Mouse (Mus musculus): ENCODE results near the gene Fgf8. TPM values are rescaled to one million over a fixed set of nuclear protein-coding genes. Genes with fewer than 3 reads are reported as not detected.

Fgf8 gene
- polyA plus RNA-seq, 1 experiment from 2014 or later = 0.73 TPM

- Histone ChIP-seq H3K27ac (ENCODE audit: low read depth, low read length) (no peak overlapping the region), H3K9ac (ENCODE audit: low read depth, low read length) (no peak overlapping the region), H3K27me3 (ENCODE audit: control insufficient read depth, insufficient read depth, low read length) (peaks cover 55% of the 10 kb centered on the region), H3K4me3 (ENCODE audit: low read depth, low read length) (peak overlapping the region; percentile 27), H3K9me3 (replicated peaks; ENCODE audit: control insufficient read depth, low read length) (no peaks in the 10 kb centered on the region), H3K4me1 (ENCODE audit: control insufficient read depth, insufficient read depth, low read length) (peaks cover 31% of the 10 kb centered on the region), H3K36me3 (ENCODE audit: control insufficient read depth, insufficient read depth, low read length) (no peaks in the 10 kb centered on the region), H3K4me2 (peak overlapping the region; percentile 57)
- WGBS (ENCODE audit: insufficient replicate concordance) = under 1% methylated on average over 32 of the region's 32 CpGs
- no peak for ATAC-seq (replicated peaks; ENCODE audit: insufficient number of reproducible peaks, low FRiP score, low TSS enrichment)
Observed at GRCm38 (mm10) chr19:45745344-45746152, 2.8 kb upstream of the Fgf8 start.

GRCm38 (mm10) chr19:45743619-45744018 is 904 bp upstream of the Fgf8 start:
- Histone ChIP-seq H3K4me1 (ENCODE audit: control insufficient read depth, insufficient read depth, low read length) (peaks cover 30% of the 10 kb centered on the region), H3K27ac (ENCODE audit: low read depth, low read length) (no peak overlapping the region), H3K9me3 (replicated peaks; ENCODE audit: control insufficient read depth, low read length) (no peaks in the 10 kb centered on the region), H3K4me3 (ENCODE audit: low read depth, low read length) (no peak overlapping the region), H3K36me3 (ENCODE audit: control insufficient read depth, insufficient read depth, low read length) (no peaks in the 10 kb centered on the region), H3K4me2 (no peak overlapping the region; the same call in 1 of the 2 replicates), H3K9ac (ENCODE audit: low read depth, low read length) (no peak overlapping the region), H3K27me3 (ENCODE audit: control insufficient read depth, insufficient read depth, low read length) (peaks cover 72% of the 10 kb centered on the region)
- no peak for ATAC-seq (replicated peaks; ENCODE audit: insufficient number of reproducible peaks, low FRiP score, low TSS enrichment)
- WGBS (ENCODE audit: insufficient replicate concordance) = 16% methylated on average over 7 of the region's 7 CpGs

DNA sequence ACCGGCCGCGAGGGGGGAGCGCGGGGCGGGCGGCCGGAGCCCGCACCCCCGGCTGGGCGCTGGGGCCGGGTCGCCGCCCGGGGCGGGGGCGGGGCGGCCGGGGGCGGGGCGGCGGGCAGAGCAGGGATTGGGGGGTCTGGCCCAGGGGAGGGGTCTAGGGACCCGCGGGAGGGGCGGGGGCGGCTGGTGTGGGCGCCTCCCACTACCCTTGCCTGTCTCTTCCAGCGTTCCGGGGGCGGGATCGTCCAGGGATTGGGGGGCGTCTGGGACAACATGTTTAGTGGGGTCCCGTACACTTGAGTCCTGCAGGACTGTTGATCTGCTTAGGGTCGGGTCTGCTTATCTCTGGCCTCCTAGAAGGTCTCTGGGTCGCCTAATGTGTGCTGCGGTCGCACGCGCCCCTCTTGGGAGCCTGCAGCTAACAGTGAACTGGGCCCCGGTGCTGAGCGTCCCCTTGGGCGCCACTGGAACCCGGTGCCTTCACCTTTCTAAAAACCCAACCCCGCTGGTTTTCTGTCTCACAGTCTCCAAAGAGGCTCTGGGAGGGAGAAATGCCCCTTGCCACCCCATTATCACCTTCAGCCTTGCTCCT is 365 bp upstream of the Fgf8 start:
- Histone ChIP-seq H3K36me3 (ENCODE audit: control insufficient read depth, insufficient read depth, low read length) (no peaks in the 10 kb centered on the region), H3K4me2 (peak overlapping the region; percentile 97), H3K27ac (ENCODE audit: low read depth, low read length) (no peak overlapping the region), H3K27me3 (ENCODE audit: control insufficient read depth, insufficient read depth, low read length) (peaks cover 77% of the 10 kb centered on the region), H3K4me3 (ENCODE audit: low read depth, low read length) (peak overlapping the region; percentile 54), H3K4me1 (ENCODE audit: control insufficient read depth, insufficient read depth, low read length) (peaks cover 25% of the 10 kb centered on the region), H3K9ac (ENCODE audit: low read depth, low read length) (0 out of 2 replicates have a peak overlapping the region, but pooled peaks have one; percentile 22), H3K9me3 (replicated peaks; ENCODE audit: control insufficient read depth, low read length) (no peaks in the 10 kb centered on the region)
- ATAC-seq (replicated peaks; ENCODE audit: insufficient number of reproducible peaks, low FRiP score, low TSS enrichment) = no peak
- 2% methylated on average over 19 of the region's 44 CpGs for WGBS (ENCODE audit: insufficient replicate concordance)

- Histone ChIP-seq H3K9ac (ENCODE audit: low read depth, low read length) (no peak overlapping the region), H3K27ac (ENCODE audit: low read depth, low read length) (no peak overlapping the region), H3K4me1 (ENCODE audit: control insufficient read depth, insufficient read depth, low read length) (peaks cover 28% of the 10 kb centered on the region)
Observed at GRCm38 (mm10) chr19:45741431-45742217, 1.1 kb downstream of the Fgf8 start.

DNA sequence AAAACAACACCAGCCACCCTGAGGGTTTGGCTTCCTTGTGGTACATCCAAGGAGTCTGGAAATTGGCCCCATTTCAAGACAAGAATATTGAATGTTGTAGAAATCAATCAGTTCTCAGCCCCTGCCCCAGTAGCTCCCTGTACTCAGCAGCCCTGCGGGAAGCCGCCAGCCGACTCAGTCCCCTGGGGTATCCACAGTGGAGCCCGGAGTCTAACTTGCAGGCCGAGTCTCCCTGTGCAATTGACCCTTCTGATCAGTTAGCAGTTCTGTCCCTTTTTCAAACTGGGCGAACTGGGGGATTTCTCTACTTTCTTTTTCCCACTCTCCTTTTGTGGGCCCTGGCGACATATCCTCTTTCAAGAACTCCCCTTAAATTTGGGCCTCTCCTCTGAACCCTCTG is 1.9 kb downstream of the Fgf8 start:
- H3K4me1 ChIP-seq (ENCODE audit: control insufficient read depth, insufficient read depth, low read length) = peaks cover 24% of the 10 kb centered on the region
- no peak overlapping the region for H3K4me2 ChIP-seq
- no peaks in the 10 kb centered on the region for H3K36me3 ChIP-seq (ENCODE audit: control insufficient read depth, insufficient read depth, low read length)
- no peak overlapping the region for H3K27ac ChIP-seq (ENCODE audit: low read depth, low read length)
- no peak for ATAC-seq (replicated peaks; ENCODE audit: insufficient number of reproducible peaks, low FRiP score, low TSS enrichment)
- WGBS (ENCODE audit: insufficient replicate concordance) = 12% methylated on average over 7 of the region's 7 CpGs
- no peak overlapping the region for H3K9ac ChIP-seq (ENCODE audit: low read depth, low read length)
- H3K27me3 ChIP-seq (ENCODE audit: control insufficient read depth, insufficient read depth, low read length) = peaks cover 95% of the 10 kb centered on the region
- no peaks in the 10 kb centered on the region for H3K9me3 ChIP-seq (replicated peaks; ENCODE audit: control insufficient read depth, low read length)
- no peak overlapping the region for H3K4me3 ChIP-seq (ENCODE audit: low read depth, low read length)

More at GRCm38 (mm10) chr19:45741431-45742217, 1.1 kb downstream of the Fgf8 start:
- WGBS (ENCODE audit: insufficient replicate concordance) = 2% methylated on average over 45 of the region's 45 CpGs
- H3K36me3 ChIP-seq (ENCODE audit: control insufficient read depth, insufficient read depth, low read length) = no peaks in the 10 kb centered on the region
- H3K9me3 ChIP-seq (replicated peaks; ENCODE audit: control insufficient read depth, low read length) = no peaks in the 10 kb centered on the region
- no peak for ATAC-seq (replicated peaks; ENCODE audit: insufficient number of reproducible peaks, low FRiP score, low TSS enrichment)
- peaks cover 92% of the 10 kb centered on the region for H3K27me3 ChIP-seq (ENCODE audit: control insufficient read depth, insufficient read depth, low read length)
- H3K4me3 ChIP-seq (ENCODE audit: low read depth, low read length) = peak overlapping the region; percentile 54
- H3K4me2 ChIP-seq = peak overlapping the region; percentile 97

DNA sequence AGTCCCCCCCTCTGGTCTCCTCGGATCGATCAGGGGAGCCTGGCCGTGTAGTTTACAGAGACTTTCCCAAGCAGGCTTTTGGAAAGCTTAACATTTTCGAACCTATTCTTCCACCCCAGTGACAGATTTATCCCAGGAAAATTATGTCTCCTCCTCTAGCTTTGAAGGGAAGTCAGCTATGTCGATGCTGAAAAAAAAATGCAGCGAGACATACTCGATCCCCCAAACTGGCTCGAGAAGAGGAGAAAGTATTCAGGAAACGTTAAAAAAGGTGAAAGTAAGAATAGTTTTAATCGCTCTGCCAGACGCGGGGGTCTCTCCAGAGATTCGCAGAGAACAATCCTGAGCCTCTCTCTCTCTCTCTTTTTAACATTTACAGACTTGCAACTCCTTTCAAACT is 2.5 kb downstream of the Fgf8 start:
- 17% methylated on average over 13 of the region's 13 CpGs for WGBS (ENCODE audit: insufficient replicate concordance)
- ATAC-seq (replicated peaks; ENCODE audit: insufficient number of reproducible peaks, low FRiP score, low TSS enrichment) = no peak
- H3K4me1 ChIP-seq (ENCODE audit: control insufficient read depth, insufficient read depth, low read length) = peaks cover 18% of the 10 kb centered on the region
- H3K4me3 ChIP-seq (ENCODE audit: low read depth, low read length) = no peak overlapping the region
- no peaks in the 10 kb centered on the region for H3K9me3 ChIP-seq (replicated peaks; ENCODE audit: control insufficient read depth, low read length)
- H3K27ac ChIP-seq (ENCODE audit: low read depth, low read length) = no peak overlapping the region
- no peak overlapping the region for H3K9ac ChIP-seq (ENCODE audit: low read depth, low read length)
- H3K27me3 ChIP-seq (ENCODE audit: control insufficient read depth, insufficient read depth, low read length) = peaks cover 95% of the 10 kb centered on the region
- H3K36me3 ChIP-seq (ENCODE audit: control insufficient read depth, insufficient read depth, low read length) = no peaks in the 10 kb centered on the region
- no peak overlapping the region for H3K4me2 ChIP-seq

GRCm38 (mm10) chr19:45738521-45738920 is 4.2 kb downstream of the Fgf8 start:
- no peaks in the 10 kb centered on the region for H3K9me3 ChIP-seq (replicated peaks; ENCODE audit: control insufficient read depth, low read length)
- H3K4me3 ChIP-seq (ENCODE audit: low read depth, low read length) = no peak overlapping the region
- H3K4me2 ChIP-seq = no peak overlapping the region
- H3K27ac ChIP-seq (ENCODE audit: low read depth, low read length) = no peak overlapping the region
- H3K4me1 ChIP-seq (ENCODE audit: control insufficient read depth, insufficient read depth, low read length) = peaks cover 16% of the 10 kb centered on the region
- H3K36me3 ChIP-seq (ENCODE audit: control insufficient read depth, insufficient read depth, low read length) = no peaks in the 10 kb centered on the region
- no peak overlapping the region for H3K9ac ChIP-seq (ENCODE audit: low read depth, low read length)
- 62% methylated on average over 5 of the region's 5 CpGs for WGBS (ENCODE audit: insufficient replicate concordance)
- no peak for ATAC-seq (replicated peaks; ENCODE audit: insufficient number of reproducible peaks, low FRiP score, low TSS enrichment)
- H3K27me3 ChIP-seq (ENCODE audit: control insufficient read depth, insufficient read depth, low read length) = peaks cover 94% of the 10 kb centered on the region

DNA sequence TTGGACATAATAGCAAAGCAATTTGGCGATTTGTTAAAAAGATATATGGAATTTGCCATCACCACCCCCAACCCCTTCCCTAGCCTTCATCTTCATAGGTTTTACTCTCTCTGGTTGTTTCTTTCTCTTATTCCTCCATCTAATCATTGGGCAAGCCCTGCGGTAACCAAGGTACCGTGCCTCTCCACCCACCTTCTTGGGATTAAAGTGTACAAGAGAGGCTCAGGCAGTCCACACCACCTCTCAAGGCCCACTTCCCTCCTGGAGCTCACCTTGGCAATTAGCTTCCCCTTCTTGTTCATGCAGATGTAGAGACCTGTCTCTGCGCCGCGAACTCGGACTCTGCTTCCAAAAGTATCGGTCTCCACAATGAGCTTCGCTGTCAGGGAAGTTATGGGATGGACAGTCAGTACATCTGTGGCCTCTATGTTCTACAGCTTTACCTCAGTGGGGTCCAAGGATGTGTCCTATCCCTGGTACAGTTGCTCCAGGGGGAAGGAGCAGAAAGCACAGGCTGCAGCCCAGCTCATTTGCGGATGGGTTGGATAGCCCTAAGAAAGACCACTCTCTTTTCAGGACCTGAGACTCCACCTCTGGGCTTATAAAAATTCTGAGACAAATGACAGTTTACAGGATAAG is 4.8 kb downstream of the Fgf8 start:
- Histone ChIP-seq H3K4me2 (no peak overlapping the region), H3K4me3 (ENCODE audit: low read depth, low read length) (no peak overlapping the region), H3K36me3 (ENCODE audit: control insufficient read depth, insufficient read depth, low read length) (no peaks in the 10 kb centered on the region), H3K4me1 (ENCODE audit: control insufficient read depth, insufficient read depth, low read length) (peaks cover 16% of the 10 kb centered on the region), H3K27me3 (ENCODE audit: control insufficient read depth, insufficient read depth, low read length) (peaks cover 92% of the 10 kb centered on the region), H3K9ac (ENCODE audit: low read depth, low read length) (no peak overlapping the region), H3K27ac (ENCODE audit: low read depth, low read length) (no peak overlapping the region), H3K9me3 (replicated peaks; ENCODE audit: control insufficient read depth, low read length) (no peaks in the 10 kb centered on the region)
- no peak for ATAC-seq (replicated peaks; ENCODE audit: insufficient number of reproducible peaks, low FRiP score, low TSS enrichment)
- 66% methylated on average over 10 of the region's 10 CpGs for WGBS (ENCODE audit: insufficient replicate concordance)
